Mouse (Mus musculus) thymus, adult 2 months (tissue): ENCODE data around the gene Ctnna3.

ENCODE experiments used
- CTCF ChIP-seq: fragments of 200-500 bp; IDR thresholded peaks from 2 replicates; pipeline ENCODE4 v1.5.1; 2012; ENCODE audit warnings: mild to moderate bottlenecking, control low read depth, low read length, moderate library complexity, borderline replicate concordance; ENCODE audit not compliant: control insufficient read depth, poor library complexity, insufficient read depth; ENCODE audit errors: extremely low read depth
- POLR2A ChIP-seq: fragments of 200-500 bp; IDR thresholded peaks from 2 replicates; pipeline ENCODE4 v1.6.1; 2012; ENCODE audit warnings: mild to moderate bottlenecking, low read length, control low read depth, moderate library complexity; ENCODE audit not compliant: control insufficient read depth, poor library complexity, insufficient read depth; ENCODE audit errors: extremely low read depth

GRCm38 (mm10) chr10:64748651-64749050 is 1318.8 kb downstream of the Ctnna3 start:
- TF ChIP-seq CTCF (no peak), POLR2A (no peak)
